Comparison of ENCODE assay signal across 14 mouse cellular contexts in genomic region chr16:32887996-32888395, GRCm38 (mm10). TPM values are rescaled to one million over a fixed set of nuclear protein-coding genes. Genes with fewer than 3 reads are reported as not detected.
DNase-seq lines count a peak whose midpoint lies in the region; ATAC-seq and TF ChIP-seq lines count a peak whose summit lies in the region.
"Had no signal": no experiment of that assay in that cellular context is flagged by ENCODE, and none has a peak within 500 bp of the region (broad histone marks: within the 10 kb centered on the region; RNA-seq: fewer than 3 reads in every experiment).

No protein-coding gene starts in this region.

- peak; percentile 57 for DNase-seq in CD4-positive, CD25-positive, alpha-beta regulatory T cell, adult 2 months (ENCODE audit: low read depth, low spot score)
- DNase-seq in left cerebral cortex, adult 2 months (ENCODE audit: extremely low spot score in 1 of 2, low spot score in 2 of 2): no peak
- DNase-seq in left cerebral cortex, adult 18-20 months (ENCODE audit: low spot score in 2 of 2): no peak
- DNase-seq in 3134 (ENCODE audit: extremely low read depth, insufficient read length, low spot score) (peak; percentile 34), R1 (ENCODE audit: low read depth, low spot score) (peak; percentile 50)
- DNase-seq in Muller cell, postnatal 12 days (ENCODE audit: inconsistent ontology term): no peak
- no peak for DNase-seq in cerebellum, postnatal 25 days
- DNase-seq: kidney, postnatal 14 days had no signal

- intact Hi-C loops in left cerebral cortex, adult 2 months (cut with DNase I): loop anchor here (5.0 kb wide), 1 partner anchor 76 kb away; the partner anchor contains the start of gene Smbd1

- H3K27ac ChIP-seq in left cerebral cortex, adult 2 months: no peak overlapping the region
- H3K27ac ChIP-seq: forebrain, embryonic 10.5 days; heart, embryonic 15.5 days; hindbrain, embryonic 15.5 days; limb, embryonic 15.5 days had no signal

- peak; percentile 39 for TF ChIP-seq CTCF in left cerebral cortex, adult 2 months (IDR thresholded peaks at IDR 0.05)

- no peak overlapping the region for H3K4me3 ChIP-seq in left cerebral cortex, adult 2 months
- H3K4me3 ChIP-seq: forebrain, embryonic 10.5 days; heart, embryonic 15.5 days; hindbrain, embryonic 15.5 days; limb, embryonic 15.5 days had no signal

- no peak for ATAC-seq in CD4-positive, CD25-positive, alpha-beta regulatory T cell, adult 4 months
- ATAC-seq: activated CD4-positive, CD25-positive, alpha-beta regulatory T cell, adult 4 months had no signal

RNA-seq across cellular contexts. Expression of gene Rubcn, which starts 10.4 kb away (rescaled TPM):
- 10 to 100 TPM; 13.3 to 19.6 TPM for polyA plus RNA-seq in CD4-positive, CD25-positive, alpha-beta regulatory T cell, adult 4 months (2017; shearing (Covaris generic))
- 10 to 100 TPM; 69.8 to 73.7 TPM for total RNA-seq in left cerebral cortex, adult 2 months (2021)
- 10 to 100 TPM; 70.2 to 71.9 TPM for total RNA-seq in left cerebral cortex, adult 18-20 months (2021)

RNA-seq across cellular contexts. Expression of gene Fyttd1, which starts 10.7 kb away (rescaled TPM):
- polyA plus RNA-seq in CD4-positive, CD25-positive, alpha-beta regulatory T cell, adult 4 months (2017; shearing (Covaris generic)): 10 to 100 TPM; 64.8 to 65.3 TPM
- 100 to 1,000 TPM; 112 to 119 TPM for total RNA-seq in left cerebral cortex, adult 2 months (2021)
- total RNA-seq in left cerebral cortex, adult 18-20 months (2021): 100 to 1,000 TPM; 110 to 118 TPM

RNA-seq across cellular contexts. Expression of gene Lrch3, which starts 25.9 kb away (rescaled TPM):
- polyA plus RNA-seq in CD4-positive, CD25-positive, alpha-beta regulatory T cell, adult 4 months (2017; shearing (Covaris generic)): 10 to 100 TPM; 19.4 to 23.0 TPM
- total RNA-seq in left cerebral cortex, adult 2 months (2021): 10 to 100 TPM; 37.7 to 39.3 TPM
- 10 to 100 TPM; 36.3 to 40.1 TPM for total RNA-seq in left cerebral cortex, adult 18-20 months (2021)

Comparison
In these comparisons a context has a peak if more than half of its experiments do, and no peak if none do; other contexts are left out.
1. DNase-seq: peak in CD4-positive, CD25-positive, alpha-beta regulatory T cell, adult 2 months (single experiment), 3134 (single experiment) and R1 (single experiment); none in left cerebral cortex, adult 2 months (0 of 2), left cerebral cortex, adult 18-20 months (0 of 2), Muller cell, postnatal 12 days (single experiment) and cerebellum, postnatal 25 days (0 of 2).